Mouse (Mus musculus) limb, embryonic 12.5 days (tissue): ENCODE data around the gene Tom1l2. TPM values are rescaled to one million over a fixed set of nuclear protein-coding genes. Genes with fewer than 3 reads are reported as not detected.

ENCODE experiments used
- ATAC-seq: fragments of 200-750 bp; cut with Nextera tagmentation; 2 replicates; pipeline ENCODE4 v1.8.0; 2017; ENCODE audit warnings: low read depth, moderate TSS enrichment; ENCODE audit not compliant: insufficient number of reproducible peaks, insufficient read depth, low FRiP score, low TSS enrichment
- H3K27ac ChIP-seq: fragments of 300-500 bp; sonication (generic); 2 replicates; pipeline ENCODE4 v1.5.1; 2016; ENCODE audit warnings: mild to moderate bottlenecking, moderate library complexity
- H3K27me3 ChIP-seq: fragments of 300-500 bp; sonication (generic); 2 replicates; pipeline ENCODE4 v1.6.1; 2016; ENCODE audit warnings: mild to moderate bottlenecking, moderate library complexity
- H3K36me3 ChIP-seq: fragments of 300-500 bp; sonication (generic); 2 replicates; pipeline ENCODE4 v1.6.1; 2016; ENCODE audit warnings: mild to moderate bottlenecking, moderate library complexity
- H3K4me1 ChIP-seq: fragments of 300-500 bp; sonication (generic); replicated peaks from 2 replicates; pipeline ENCODE4 v1.6.1; 2016
- H3K4me2 ChIP-seq: fragments of 300-500 bp; sonication (generic); 2 replicates; pipeline ENCODE4 v1.6.1; 2016; ENCODE audit warnings: mild to moderate bottlenecking, moderate library complexity
- H3K4me3 ChIP-seq: fragments of 300-500 bp; sonication (generic); replicated peaks from 2 replicates; pipeline ENCODE4 v1.5.1; 2016; ENCODE audit warnings: mild to moderate bottlenecking
- H3K9ac ChIP-seq: fragments of 300-500 bp; sonication (generic); replicated peaks from 2 replicates; pipeline ENCODE4 v1.6.1; 2016; ENCODE audit warnings: mild to moderate bottlenecking, moderate library complexity
- H3K9me3 ChIP-seq: fragments of 300-500 bp; sonication (generic); 2 replicates; pipeline ENCODE4 v1.6.1; 2016; ENCODE audit warnings: mild to moderate bottlenecking, moderate library complexity
- WGBS: fragments of 180-500 bp; shearing (Covaris S2); methylation state at CpG from one replicate; pipeline ENCODE4 v1.1.7; 2016; 5-methylcytosine and 5-hydroxymethylcytosine counted together
- polyA plus RNA-seq: library from polyadenylated mRNA; unstranded; fragments of >200 nt; fragmentation: Nextera tagmentation; extraction: Ambion mirVana; gene quantifications from 2 replicates; pipeline ENCODE4 v1.2.1, GENCODE M21; 2016

Tom1l2 gene
- polyA plus RNA-seq, 1 experiment from 2014 or later, result 21.6 TPM

DNA sequence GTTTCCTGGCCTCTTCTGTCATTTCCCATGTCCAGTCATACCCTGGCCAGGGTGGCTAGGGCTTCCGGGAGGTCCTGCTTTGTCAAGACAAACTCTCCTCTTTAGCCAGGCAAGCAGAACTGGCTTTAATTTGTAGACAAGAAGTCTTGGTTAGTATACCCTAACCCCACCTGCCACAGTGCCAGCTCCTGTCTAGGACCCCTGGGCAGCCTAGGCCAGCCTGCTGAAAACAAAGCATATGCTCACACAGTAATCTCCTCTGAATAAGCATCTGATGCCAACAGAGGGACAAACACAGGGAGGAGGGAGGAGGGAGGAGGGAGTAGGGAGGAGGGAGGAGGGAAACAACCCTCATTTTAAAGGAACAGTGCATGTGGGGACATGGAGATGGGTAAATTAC, 88.1 kb downstream of the Tom1l2 start:
- Histone ChIP-seq H3K9ac (no peak overlapping the region), H3K36me3 (peaks cover 3% of the 10 kb centered on the region; the same call in 1 of the 2 replicates), H3K4me2 (no peak overlapping the region), H3K9me3 (no peaks in the 10 kb centered on the region), H3K4me3 (no peak overlapping the region), H3K4me1 (peaks cover 15% of the 10 kb centered on the region), H3K27me3 (no peaks in the 10 kb centered on the region), H3K27ac (no peak overlapping the region)
- no peak for ATAC-seq
- WGBS, result 86% methylated on average over 1 of the region's 1 CpGs

DNA sequence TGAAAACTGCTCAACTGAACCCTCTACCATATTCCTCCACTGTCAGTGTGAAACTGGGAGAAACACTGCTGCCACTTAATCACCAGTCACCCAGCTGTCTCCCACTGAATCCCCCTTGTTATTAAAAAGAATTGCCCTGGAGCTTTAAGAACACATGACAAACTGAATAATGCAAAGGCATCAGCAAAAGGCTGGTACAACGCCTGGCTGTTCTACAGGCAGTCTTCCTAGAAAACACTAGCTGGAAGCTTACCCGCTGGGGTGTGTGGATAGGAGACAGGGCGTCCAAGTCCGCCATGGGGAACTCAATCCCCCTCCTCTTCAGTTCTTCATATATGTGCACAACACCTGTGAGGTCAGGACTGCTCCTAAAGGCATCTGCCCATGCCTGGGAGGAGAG, 90.3 kb downstream of the Tom1l2 start:
- Histone ChIP-seq H3K27ac (no peak overlapping the region), H3K4me2 (no peak overlapping the region), H3K27me3 (no peaks in the 10 kb centered on the region), H3K36me3 (peaks cover 16% of the 10 kb centered on the region; the same call in 1 of the 2 replicates), H3K9ac (0 out of 2 replicates have a peak overlapping the region, but pooled peaks have one; percentile 18), H3K4me1 (peaks cover 20% of the 10 kb centered on the region), H3K4me3 (no peak overlapping the region), H3K9me3 (no peaks in the 10 kb centered on the region)
- WGBS, result 81% methylated on average over 4 of the region's 4 CpGs
- no peak for ATAC-seq

DNA sequence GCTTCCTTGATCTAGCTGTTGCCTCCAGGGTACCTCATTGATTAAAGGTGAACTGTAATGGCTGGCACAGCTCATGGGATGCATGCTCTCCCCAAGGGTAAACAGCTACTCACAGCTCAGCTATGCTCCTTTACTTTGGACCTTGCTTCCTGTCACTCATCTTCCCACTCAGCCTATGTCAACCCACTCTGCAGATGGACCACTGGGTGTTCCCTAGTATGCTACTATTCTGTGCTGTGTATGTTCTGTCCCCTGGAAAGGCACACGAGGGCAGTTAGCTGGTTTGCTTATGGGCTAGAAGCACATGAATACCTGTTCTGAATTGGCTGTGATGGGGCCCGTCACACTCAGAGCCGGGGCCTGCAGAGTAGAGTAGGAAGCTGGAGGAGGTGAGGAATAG, 92.0 kb downstream of the Tom1l2 start:
- no peak overlapping the region for H3K9ac ChIP-seq
- WGBS, result 84% methylated on average over 3 of the region's 3 CpGs
- H3K4me1 ChIP-seq, result peaks cover 27% of the 10 kb centered on the region
- no peak for ATAC-seq
- no peaks in the 10 kb centered on the region for H3K9me3 ChIP-seq
- no peak overlapping the region for H3K27ac ChIP-seq
- H3K4me2 ChIP-seq, result no peak overlapping the region
- peaks cover 17% of the 10 kb centered on the region; the same call in 1 of the 2 replicates for H3K36me3 ChIP-seq
- H3K4me3 ChIP-seq, result no peak overlapping the region
- no peaks in the 10 kb centered on the region for H3K27me3 ChIP-seq

DNA sequence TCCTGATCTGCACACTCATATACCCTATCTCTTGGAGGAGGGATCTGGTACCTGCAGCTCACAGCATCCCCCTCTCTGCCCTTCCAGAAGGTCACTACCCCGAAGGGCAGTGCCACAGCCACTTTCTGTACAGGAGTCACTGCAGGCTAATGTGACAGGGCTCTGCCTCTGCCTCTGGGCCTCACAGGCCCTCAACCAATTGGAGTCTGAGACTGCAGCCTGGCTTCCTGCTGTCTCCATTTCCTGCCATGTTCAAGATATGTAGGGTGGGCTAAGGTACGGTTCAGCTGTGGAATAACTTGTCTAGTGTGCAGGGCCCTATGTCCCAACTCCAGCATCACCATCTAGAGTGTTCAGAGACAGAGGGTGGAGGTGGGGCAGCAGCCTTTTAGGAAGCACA, 95.0 kb downstream of the Tom1l2 start:
- peaks cover 23% of the 10 kb centered on the region; the same call in 1 of the 2 replicates for H3K4me1 ChIP-seq
- H3K9ac ChIP-seq, result no peak overlapping the region; the same call in 1 of the 2 replicates
- no peak overlapping the region for H3K4me2 ChIP-seq
- H3K27me3 ChIP-seq, result no peaks in the 10 kb centered on the region
- no peak overlapping the region for H3K27ac ChIP-seq
- no peak for ATAC-seq
- no peaks in the 10 kb centered on the region for H3K9me3 ChIP-seq
- peaks cover 32% of the 10 kb centered on the region for H3K36me3 ChIP-seq
- H3K4me3 ChIP-seq, result no peak overlapping the region
- 49% methylated on average over 2 of the region's 2 CpGs for whole genome bisulfite sequencing

DNA sequence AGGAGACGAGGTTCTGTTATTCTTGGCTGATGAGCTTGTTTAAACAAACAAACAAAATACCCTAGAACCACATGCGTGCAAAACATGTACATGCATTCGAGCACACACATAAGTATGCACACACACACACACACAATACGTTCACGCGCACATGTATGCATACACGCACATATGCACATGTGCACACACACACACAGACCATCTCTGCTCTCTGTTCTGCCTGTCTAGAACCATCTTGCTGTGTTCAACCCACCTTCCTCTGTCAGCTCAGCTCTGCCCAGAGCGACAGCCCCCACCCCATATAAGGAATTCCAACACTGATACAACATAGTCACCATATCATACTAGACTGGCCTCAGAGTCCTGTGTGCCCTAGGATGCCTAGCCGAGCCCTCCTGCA, 96.0 kb downstream of the Tom1l2 start:
- H3K27ac ChIP-seq, result no peak overlapping the region
- no peaks in the 10 kb centered on the region for H3K27me3 ChIP-seq
- H3K9me3 ChIP-seq, result no peaks in the 10 kb centered on the region
- no peak overlapping the region for H3K9ac ChIP-seq
- no peak for ATAC-seq
- WGBS, result 88% methylated on average over 9 of the region's 9 CpGs
- peaks cover 23% of the 10 kb centered on the region; the same call in 1 of the 2 replicates for H3K4me1 ChIP-seq
- peaks cover 32% of the 10 kb centered on the region for H3K36me3 ChIP-seq
- no peak overlapping the region for H3K4me3 ChIP-seq
- H3K4me2 ChIP-seq, result no peak overlapping the region

DNA sequence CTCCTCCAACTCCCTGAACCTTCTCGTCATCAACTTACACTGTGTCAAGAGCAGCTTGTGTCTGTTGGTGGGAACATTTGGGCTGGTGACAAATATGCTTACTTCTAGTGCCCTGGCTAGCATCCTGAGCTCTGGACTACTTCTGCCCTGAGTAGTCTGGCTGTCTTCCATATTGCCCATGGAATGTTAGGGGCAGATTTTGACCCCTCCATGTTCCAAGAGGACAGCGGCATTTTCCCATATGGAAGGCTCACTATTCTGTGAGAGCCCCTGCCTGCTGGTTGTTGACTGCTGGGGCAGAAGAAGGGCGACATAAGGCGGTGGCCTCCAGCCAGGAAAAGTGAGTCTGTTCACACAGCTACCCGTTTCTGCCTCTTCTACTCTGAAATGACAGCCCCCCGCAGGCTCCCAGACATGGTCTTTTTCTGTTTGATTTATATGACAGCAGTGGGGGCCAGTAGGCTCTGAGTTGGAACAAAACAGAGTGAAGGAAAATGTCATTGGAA, 96.5 kb downstream of the Tom1l2 start:
- Histone ChIP-seq H3K27me3 (no peaks in the 10 kb centered on the region), H3K4me3 (no peak overlapping the region), H3K9ac (no peak overlapping the region), H3K27ac (no peak overlapping the region), H3K4me2 (no peak overlapping the region), H3K4me1 (peaks cover 26% of the 10 kb centered on the region), H3K36me3 (peaks cover 32% of the 10 kb centered on the region), H3K9me3 (no peaks in the 10 kb centered on the region)
- no peak for ATAC-seq
- 66% methylated on average over 6 of the region's 6 CpGs for WGBS

DNA sequence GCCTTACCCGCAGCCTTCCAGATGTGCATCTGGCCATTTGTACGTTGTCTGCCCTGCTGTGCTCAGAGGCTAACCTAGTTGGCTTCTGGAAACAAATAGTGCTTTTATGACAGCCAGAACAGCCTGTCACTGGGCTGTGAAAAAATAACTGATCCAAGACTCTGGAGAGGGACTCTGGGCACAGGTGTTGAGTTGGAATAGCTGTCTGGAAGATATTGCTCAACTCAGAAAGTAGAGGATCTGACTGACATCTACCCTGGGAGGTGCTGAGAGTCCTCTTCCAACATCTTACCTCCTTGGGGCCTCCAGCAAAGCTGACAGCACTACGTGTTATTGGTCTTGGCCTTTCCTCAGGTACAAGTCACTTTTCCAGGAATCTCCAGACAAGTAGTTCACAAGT, 97.1 kb downstream of the Tom1l2 start:
- Histone ChIP-seq H3K9me3 (no peaks in the 10 kb centered on the region), H3K36me3 (peaks cover 32% of the 10 kb centered on the region), H3K4me1 (peaks cover 26% of the 10 kb centered on the region), H3K27me3 (no peaks in the 10 kb centered on the region), H3K4me2 (no peak overlapping the region), H3K27ac (no peak overlapping the region), H3K9ac (no peak overlapping the region), H3K4me3 (no peak overlapping the region)
- 47% methylated on average over 3 of the region's 3 CpGs for WGBS
- no peak for ATAC-seq

DNA sequence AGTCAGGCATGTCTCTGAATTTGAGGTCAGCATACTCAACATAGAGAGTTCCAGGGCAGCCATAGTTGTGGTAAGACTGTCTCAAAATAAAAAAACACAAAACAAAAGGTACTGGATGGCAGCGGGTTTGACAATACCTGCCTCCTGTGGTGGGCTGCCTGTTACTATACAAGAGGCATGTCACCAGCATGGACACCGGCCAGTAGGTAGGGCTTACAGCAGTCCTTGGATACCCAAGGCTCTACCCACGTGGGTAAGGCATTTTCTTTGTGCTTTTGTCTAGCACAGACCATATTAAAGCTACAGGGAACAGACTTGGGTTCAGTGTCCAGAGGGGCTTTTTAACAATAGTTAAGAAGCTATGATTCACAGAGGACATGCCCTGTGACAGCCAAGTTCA, 97.5 kb downstream of the Tom1l2 start:
- peaks cover 26% of the 10 kb centered on the region for H3K4me1 ChIP-seq
- H3K4me3 ChIP-seq, result no peak overlapping the region
- no peak overlapping the region for H3K4me2 ChIP-seq
- H3K9ac ChIP-seq, result no peak overlapping the region
- no peak overlapping the region for H3K27ac ChIP-seq
- no peaks in the 10 kb centered on the region for H3K27me3 ChIP-seq
- H3K36me3 ChIP-seq, result peaks cover 32% of the 10 kb centered on the region
- WGBS, result 81% methylated on average over 3 of the region's 3 CpGs
- 0 out of 2 replicates have a peak, but pooled peaks cover 2% of the 10 kb centered on the region for H3K9me3 ChIP-seq
- no peak for ATAC-seq

DNA sequence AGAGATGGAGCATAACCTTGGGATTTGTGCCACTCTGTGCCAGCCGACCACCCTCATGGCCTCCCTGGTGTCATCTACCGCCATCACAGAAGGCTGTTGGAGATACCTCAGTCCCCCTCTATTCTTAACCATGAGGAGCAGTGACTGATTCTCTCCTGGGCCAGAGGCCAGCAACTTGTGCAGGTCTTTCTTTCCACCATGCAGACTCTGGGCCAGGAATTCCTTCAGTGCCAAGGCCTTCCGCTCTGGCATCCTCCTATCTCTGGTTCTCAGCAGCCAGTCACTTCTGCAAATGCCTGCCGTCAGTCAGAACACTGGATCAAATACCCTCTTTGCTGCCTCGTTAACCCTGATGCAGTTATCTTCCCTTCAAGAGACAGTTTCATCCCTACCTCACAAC, 98.4 kb downstream of the Tom1l2 start:
- Histone ChIP-seq H3K4me1 (peaks cover 26% of the 10 kb centered on the region), H3K27ac (no peak overlapping the region), H3K4me3 (no peak overlapping the region), H3K36me3 (peaks cover 31% of the 10 kb centered on the region), H3K9ac (no peak overlapping the region), H3K9me3 (0 out of 2 replicates have a peak, but pooled peaks cover 3% of the 10 kb centered on the region), H3K27me3 (no peaks in the 10 kb centered on the region), H3K4me2 (no peak overlapping the region)
- no peak for ATAC-seq
- 90% methylated on average over 5 of the region's 5 CpGs for WGBS

DNA sequence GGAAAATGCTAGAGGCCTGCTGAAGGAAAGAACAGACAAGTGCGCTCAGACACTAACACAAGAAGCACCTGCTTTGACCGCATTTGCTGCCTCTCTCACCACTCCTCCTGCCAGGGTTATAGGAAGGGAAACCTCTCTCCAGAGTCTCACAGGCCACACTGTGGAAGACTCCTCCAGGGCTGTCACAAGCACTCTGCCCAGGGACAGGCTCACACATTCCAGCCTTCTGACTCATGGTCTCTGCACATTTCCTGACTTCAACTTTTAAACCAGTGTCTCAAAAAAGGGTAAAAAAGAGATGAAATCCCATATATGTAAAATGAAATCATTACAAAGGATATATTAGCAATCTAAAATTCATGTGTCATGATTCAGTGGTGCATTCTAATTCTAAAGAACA, 99.2 kb downstream of the Tom1l2 start:
- Histone ChIP-seq H3K36me3 (peaks cover 23% of the 10 kb centered on the region), H3K4me1 (peaks cover 33% of the 10 kb centered on the region), H3K27me3 (no peaks in the 10 kb centered on the region), H3K9me3 (0 out of 2 replicates have a peak, but pooled peaks cover 3% of the 10 kb centered on the region), H3K9ac (no peak overlapping the region), H3K27ac (no peak overlapping the region), H3K4me2 (no peak overlapping the region), H3K4me3 (no peak overlapping the region)
- ATAC-seq, result no peak
- 98% methylated on average over 2 of the region's 2 CpGs for WGBS

DNA sequence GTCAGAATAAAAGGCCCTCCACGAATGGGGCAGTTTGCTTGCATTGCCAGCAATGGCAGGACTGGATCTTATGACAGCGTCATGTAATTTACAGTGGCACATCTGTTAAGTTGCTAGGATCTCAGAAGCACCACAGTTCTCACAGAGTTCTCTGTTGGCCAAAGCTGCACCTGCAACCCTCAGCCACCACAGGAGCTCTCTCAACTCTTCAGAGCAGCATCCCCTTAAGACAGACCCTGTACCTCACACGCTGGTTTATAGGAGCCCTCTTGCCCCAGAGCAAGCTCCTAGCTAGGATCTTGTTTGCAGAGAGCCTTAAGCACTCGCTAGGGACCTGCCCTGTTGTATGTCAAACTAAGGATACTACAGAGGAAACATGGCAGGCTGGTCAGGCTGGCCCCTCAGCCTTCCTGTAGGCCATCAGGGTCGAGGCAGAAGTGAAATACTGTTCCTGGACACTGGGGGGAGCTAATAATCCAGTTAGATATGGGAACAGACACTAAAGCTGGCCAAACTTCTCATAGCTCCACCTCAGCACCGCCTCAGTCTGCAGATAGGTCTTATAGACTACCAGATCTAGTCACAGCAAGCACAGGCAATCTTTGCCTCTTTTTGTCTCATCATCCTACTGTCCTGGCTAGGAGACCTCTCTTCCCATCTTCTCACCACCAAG, 101.6 kb downstream of the Tom1l2 start:
- H3K27me3 ChIP-seq, result no peaks in the 10 kb centered on the region
- WGBS, result 54% methylated on average over 6 of the region's 6 CpGs
- no peak for ATAC-seq

More for the DNA sequence above, 101.6 kb downstream of the Tom1l2 start:
- no peak overlapping the region for H3K4me3 ChIP-seq
- H3K4me2 ChIP-seq, result no peak overlapping the region
- H3K9ac ChIP-seq, result no peak overlapping the region
- H3K9me3 ChIP-seq, result 0 out of 2 replicates have a peak, but pooled peaks cover 3% of the 10 kb centered on the region
- H3K36me3 ChIP-seq, result peaks cover 16% of the 10 kb centered on the region
- H3K27ac ChIP-seq, result 0 out of 2 replicates have a peak overlapping the region, but pooled peaks have one; percentile 4
- peaks cover 27% of the 10 kb centered on the region for H3K4me1 ChIP-seq
